Mouse (Mus musculus) liver, embryonic 16.5 days (tissue): Measurements from ENCODE around the gene Btbd9. TPM values are rescaled to one million over a fixed set of nuclear protein-coding genes. Genes with fewer than 3 reads are reported as not detected.

ENCODE experiments used
- ATAC-seq: fragments of 200-750 bp; cut with Nextera tagmentation; 2 replicates; pipeline ENCODE4 v1.8.0; 2017; ENCODE audit warnings: low read depth, mild to moderate bottlenecking, moderate number of reproducible peaks, moderate library complexity
- H3K27ac ChIP-seq: fragments of 300-500 bp; sonication (generic); 2 replicates; pipeline ENCODE4 v1.5.1; 2014; ENCODE audit warnings: mild to moderate bottlenecking, low read length
- H3K27me3 ChIP-seq: fragments of 300-500 bp; sonication (generic); 2 replicates; pipeline ENCODE4 v1.6.1; 2014; ENCODE audit warnings: low read depth, low read length, mixed read lengths; ENCODE audit not compliant: control insufficient read depth, insufficient read depth
- H3K36me3 ChIP-seq: fragments of 300-500 bp; sonication (generic); 2 replicates; pipeline ENCODE4 v1.6.1; 2014; ENCODE audit warnings: mild to moderate bottlenecking; ENCODE audit not compliant: control insufficient read depth, insufficient read depth
- H3K4me1 ChIP-seq: fragments of 300-500 bp; sonication (generic); 2 replicates; pipeline ENCODE4 v1.6.1; 2014; ENCODE audit warnings: low read depth, low read length, mixed read lengths; ENCODE audit not compliant: control insufficient read depth
- H3K4me2 ChIP-seq: fragments of 300-500 bp; sonication (generic); 2 replicates; pipeline ENCODE4 v1.6.1; 2014; ENCODE audit warnings: low read depth, low read length, mixed read lengths
- H3K4me3 ChIP-seq: fragments of 300-500 bp; sonication (generic); 2 replicates; pipeline ENCODE4 v1.5.1; 2014; ENCODE audit warnings: low read depth, mild to moderate bottlenecking, low read length
- H3K9ac ChIP-seq: fragments of 300-500 bp; sonication (generic); 2 replicates; pipeline ENCODE4 v1.6.1; 2014; ENCODE audit warnings: low read depth, low read length
- H3K9me3 ChIP-seq: fragments of 300-500 bp; sonication (generic); replicated peaks from 2 replicates; pipeline ENCODE4 v1.6.1; 2016; ENCODE audit warnings: low read length; ENCODE audit not compliant: control insufficient read depth
- WGBS: fragments of 180-500 bp; shearing (Covaris S2); extraction: QIAGEN DNeasy Blood & Tissue Kit; methylation state at CpG from one replicate; pipeline ENCODE4 v1.1.7; 2014; ENCODE audit not compliant: insufficient replicate concordance; 5-methylcytosine and 5-hydroxymethylcytosine counted together
- polyA plus RNA-seq: library from polyadenylated mRNA; unstranded; fragments of >200 nt; fragmentation: Nextera tagmentation; extraction: Ambion mirVana; gene quantifications from 2 replicates; pipeline ENCODE4 v1.2.1, GENCODE M21; 2015

Btbd9 gene
- polyA plus RNA-seq, 1 experiment from 2014 or later: 13.2 TPM

DNA sequence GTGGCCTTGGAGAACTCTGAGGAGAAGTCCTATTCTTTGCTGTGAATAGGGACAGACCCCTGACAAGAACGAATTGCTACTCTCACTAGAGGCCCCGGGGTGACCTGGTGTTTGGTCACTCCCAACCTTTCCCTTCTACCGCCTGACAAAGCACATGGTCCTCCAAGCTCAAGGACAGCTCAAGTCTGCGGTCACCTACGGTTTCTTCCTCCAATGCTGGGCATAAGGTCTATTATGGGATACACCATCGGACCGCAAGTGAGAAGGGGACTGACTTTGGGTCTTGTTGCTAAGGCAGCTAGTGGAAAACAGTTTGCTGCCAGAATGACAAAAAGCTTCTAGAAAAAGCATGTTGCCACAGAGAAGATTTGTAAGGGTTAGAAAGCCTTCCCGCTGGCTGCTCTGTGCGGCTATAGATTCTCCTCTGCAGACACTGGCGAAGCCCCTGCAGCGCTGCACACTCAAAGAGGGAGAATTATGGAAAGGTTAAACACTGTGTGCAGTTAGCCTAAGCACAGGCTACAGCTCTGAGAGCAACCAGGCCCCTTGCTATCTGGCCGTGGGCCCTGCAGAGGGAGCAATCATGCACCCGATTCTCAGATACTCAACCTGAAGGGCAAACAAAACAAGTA lies 235.7 kb downstream of the Btbd9 start:
- peaks cover 3% of the 10 kb centered on the region for H3K4me1 ChIP-seq
- no peak overlapping the region for H3K4me2 ChIP-seq
- H3K27me3 ChIP-seq: no peaks in the 10 kb centered on the region
- H3K36me3 ChIP-seq: no peaks in the 10 kb centered on the region
- no peak overlapping the region for H3K27ac ChIP-seq
- no peak overlapping the region for H3K9ac ChIP-seq
- no peak for ATAC-seq
- H3K9me3 ChIP-seq: no peaks in the 10 kb centered on the region
- no peak overlapping the region for H3K4me3 ChIP-seq
- WGBS: 71% methylated on average over 13 of the region's 13 CpGs

DNA sequence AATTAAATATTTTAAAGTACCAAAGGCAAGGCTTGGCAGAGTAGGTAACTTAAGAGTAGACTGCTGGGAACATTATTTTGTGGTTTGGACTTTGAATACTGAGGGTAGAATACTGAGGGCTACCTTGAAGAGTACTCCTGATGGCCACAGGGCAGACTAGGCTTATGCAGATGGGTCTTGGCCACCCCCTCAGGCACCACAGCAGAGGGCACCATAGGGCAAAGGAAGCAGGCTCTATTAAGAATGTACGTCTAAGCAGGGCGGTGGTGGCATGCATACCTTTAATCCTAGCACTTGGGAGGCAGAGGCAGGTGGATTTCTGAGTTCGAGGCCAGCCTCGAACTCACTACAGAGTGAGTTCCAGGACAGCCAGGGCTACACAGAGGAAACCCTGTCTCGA lies 237.0 kb downstream of the Btbd9 start:
- Histone ChIP-seq H3K4me3 (no peak overlapping the region), H3K27ac (no peak overlapping the region), H3K36me3 (no peaks in the 10 kb centered on the region), H3K4me1 (peaks cover 3% of the 10 kb centered on the region), H3K4me2 (no peak overlapping the region), H3K27me3 (no peaks in the 10 kb centered on the region), H3K9me3 (no peaks in the 10 kb centered on the region), H3K9ac (no peak overlapping the region)
- WGBS: 73% methylated on average over 5 of the region's 5 CpGs
- no peak for ATAC-seq

DNA sequence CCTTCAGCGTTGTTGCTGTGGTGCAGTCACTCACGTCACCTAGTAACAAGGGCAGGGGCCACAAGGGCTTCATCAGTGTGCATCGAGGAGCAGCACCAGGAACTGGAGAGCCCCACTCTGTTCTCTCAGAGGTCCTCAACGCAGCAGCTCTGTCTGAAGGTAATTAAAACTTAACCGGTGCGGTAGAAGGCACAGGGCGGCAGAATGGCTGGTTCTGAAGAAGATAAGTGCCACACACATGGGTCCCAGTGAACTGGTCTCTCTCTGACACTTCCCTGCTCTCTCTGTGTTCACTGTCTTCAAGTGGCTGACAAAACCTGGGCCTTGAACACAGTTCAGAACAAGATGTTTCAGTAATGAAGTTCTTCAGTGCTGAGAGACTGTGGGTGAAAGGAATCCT lies 239.5 kb downstream of the Btbd9 start:
- H3K4me1 ChIP-seq: no peaks in the 10 kb centered on the region; the same call in 1 of the 2 replicates
- H3K27me3 ChIP-seq: no peaks in the 10 kb centered on the region
- no peak overlapping the region for H3K27ac ChIP-seq
- H3K9me3 ChIP-seq: no peaks in the 10 kb centered on the region
- WGBS: 48% methylated on average over 7 of the region's 7 CpGs
- H3K36me3 ChIP-seq: no peaks in the 10 kb centered on the region
- H3K4me3 ChIP-seq: no peak overlapping the region
- H3K9ac ChIP-seq: no peak overlapping the region
- no peak for ATAC-seq
- H3K4me2 ChIP-seq: no peak overlapping the region

DNA sequence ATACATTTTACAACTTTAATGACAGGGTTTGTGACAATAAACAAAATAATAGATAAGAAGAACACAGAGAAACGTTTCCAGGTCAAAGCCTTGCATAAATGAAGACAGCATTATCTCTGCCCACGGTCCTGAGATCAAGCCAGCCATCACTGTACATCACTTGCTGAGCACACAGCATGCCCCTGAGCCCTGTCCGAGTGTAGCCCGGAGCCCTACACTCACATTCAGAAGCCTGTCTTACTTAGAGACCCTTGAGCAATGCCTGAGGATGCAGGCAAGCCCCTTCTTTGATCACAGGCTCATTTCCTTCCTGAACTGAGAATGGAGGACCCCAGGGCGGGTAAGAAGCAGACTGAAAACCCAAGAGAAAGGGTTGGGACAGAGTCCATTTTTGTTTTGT lies 240.0 kb downstream of the Btbd9 start:
- WGBS: 20% methylated on average over 5 of the region's 5 CpGs
- no peak overlapping the region for H3K4me3 ChIP-seq
- ATAC-seq: no peak
- H3K4me1 ChIP-seq: no peaks in the 10 kb centered on the region; the same call in 1 of the 2 replicates
- no peak overlapping the region for H3K9ac ChIP-seq
- H3K27ac ChIP-seq: no peak overlapping the region
- H3K27me3 ChIP-seq: no peaks in the 10 kb centered on the region
- no peaks in the 10 kb centered on the region for H3K9me3 ChIP-seq
- no peak overlapping the region for H3K4me2 ChIP-seq
- H3K36me3 ChIP-seq: no peaks in the 10 kb centered on the region

DNA sequence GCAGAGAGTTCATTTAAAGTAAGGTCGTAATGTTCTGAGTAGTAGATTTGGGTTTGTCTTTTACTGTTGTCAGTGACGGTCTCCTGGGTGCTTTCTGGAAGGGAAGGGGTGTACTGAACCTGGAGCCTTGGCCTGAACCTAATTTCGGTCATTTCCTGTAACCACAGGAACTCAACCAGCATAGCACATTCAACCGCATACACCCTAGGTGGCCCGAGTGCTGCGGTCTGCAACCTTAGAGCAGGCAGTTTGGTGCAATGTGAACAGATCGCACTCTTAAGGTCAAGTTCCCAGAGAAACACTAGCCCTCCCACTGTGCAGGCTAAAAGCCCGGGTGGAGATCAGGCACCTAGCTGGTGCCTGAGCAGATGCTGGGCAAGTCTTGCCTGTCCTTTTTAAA lies 240.5 kb downstream of the Btbd9 start:
- Histone ChIP-seq H3K9ac (no peak overlapping the region), H3K36me3 (no peaks in the 10 kb centered on the region), H3K4me2 (no peak overlapping the region), H3K9me3 (no peaks in the 10 kb centered on the region), H3K4me3 (no peak overlapping the region), H3K27me3 (no peaks in the 10 kb centered on the region), H3K4me1 (no peaks in the 10 kb centered on the region; the same call in 1 of the 2 replicates), H3K27ac (no peak overlapping the region)
- 18% methylated on average over 8 of the region's 8 CpGs for WGBS
- no peak for ATAC-seq

DNA sequence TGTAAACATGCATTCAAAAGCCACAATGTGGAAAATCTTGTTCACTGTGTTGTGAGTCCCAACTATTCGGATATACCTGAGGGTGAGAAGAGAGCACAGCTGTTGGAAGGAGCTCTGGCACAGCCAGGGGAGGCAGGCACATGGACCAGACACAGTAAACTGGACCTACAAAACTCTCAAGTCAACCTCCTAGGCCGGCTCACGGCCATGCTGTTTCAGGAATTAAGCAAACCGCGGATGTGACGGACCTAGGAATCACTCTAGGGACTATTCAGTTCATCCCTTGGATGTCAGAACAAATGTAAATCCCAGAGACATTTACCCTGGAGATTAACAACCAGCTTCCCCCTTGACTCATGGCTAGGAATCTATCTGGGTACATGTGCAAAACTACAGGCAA lies 242.0 kb downstream of the Btbd9 start:
- Histone ChIP-seq H3K4me2 (no peak overlapping the region), H3K4me3 (no peak overlapping the region), H3K36me3 (no peaks in the 10 kb centered on the region), H3K27me3 (no peaks in the 10 kb centered on the region), H3K9me3 (no peaks in the 10 kb centered on the region), H3K9ac (no peak overlapping the region), H3K4me1 (no peaks in the 10 kb centered on the region; the same call in 1 of the 2 replicates), H3K27ac (no peak overlapping the region)
- WGBS: 75% methylated on average over 6 of the region's 6 CpGs
- no peak for ATAC-seq

DNA sequence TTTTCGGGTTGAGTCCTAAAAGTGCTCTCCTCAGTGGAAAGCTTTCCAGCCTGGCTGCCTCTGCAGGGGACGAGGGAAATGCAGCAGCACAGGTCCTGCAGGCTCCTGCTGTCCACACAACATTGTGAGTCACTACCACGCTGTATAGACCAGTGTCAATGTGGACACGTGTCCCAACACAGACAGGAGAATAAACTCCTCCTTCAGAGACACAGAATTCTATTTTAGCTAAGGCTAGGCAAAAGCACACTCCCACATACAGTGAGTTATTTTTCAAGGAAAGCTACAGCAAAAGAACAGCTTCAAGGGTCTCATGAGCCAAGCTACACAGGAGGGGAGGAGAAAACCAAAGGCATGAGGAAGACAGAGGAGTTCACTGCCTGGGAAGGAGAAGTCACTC lies 243.2 kb downstream of the Btbd9 start:
- Histone ChIP-seq H3K9ac (no peak overlapping the region), H3K27ac (no peak overlapping the region), H3K4me3 (no peak overlapping the region), H3K4me2 (no peak overlapping the region), H3K9me3 (no peaks in the 10 kb centered on the region), H3K36me3 (no peaks in the 10 kb centered on the region), H3K4me1 (no peaks in the 10 kb centered on the region; the same call in 1 of the 2 replicates), H3K27me3 (no peaks in the 10 kb centered on the region)
- no peak for ATAC-seq
- 56% methylated on average over 4 of the region's 4 CpGs for WGBS

DNA sequence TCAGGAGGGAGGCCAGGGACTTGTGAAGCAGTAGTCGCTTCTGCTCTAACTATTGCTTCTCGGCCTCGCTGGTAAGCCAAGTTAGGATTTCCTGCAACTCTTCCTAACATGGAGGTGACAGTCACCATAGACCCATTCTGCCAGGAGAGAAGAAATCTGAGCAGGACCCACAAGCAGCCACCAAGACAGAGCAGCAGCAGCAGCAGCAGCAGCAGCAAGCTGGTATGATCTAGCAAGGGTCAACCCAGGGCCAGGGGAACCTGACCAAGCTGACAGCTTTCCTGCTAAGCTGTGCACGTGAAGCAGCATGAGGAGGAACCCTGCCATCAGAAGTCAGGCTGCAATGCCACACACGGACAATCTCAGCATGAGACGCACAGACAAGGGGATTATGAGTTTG lies 244.9 kb downstream of the Btbd9 start:
- 69% methylated on average over 6 of the region's 6 CpGs for WGBS
- Histone ChIP-seq H3K36me3 (no peaks in the 10 kb centered on the region), H3K4me3 (no peak overlapping the region)

DNA sequence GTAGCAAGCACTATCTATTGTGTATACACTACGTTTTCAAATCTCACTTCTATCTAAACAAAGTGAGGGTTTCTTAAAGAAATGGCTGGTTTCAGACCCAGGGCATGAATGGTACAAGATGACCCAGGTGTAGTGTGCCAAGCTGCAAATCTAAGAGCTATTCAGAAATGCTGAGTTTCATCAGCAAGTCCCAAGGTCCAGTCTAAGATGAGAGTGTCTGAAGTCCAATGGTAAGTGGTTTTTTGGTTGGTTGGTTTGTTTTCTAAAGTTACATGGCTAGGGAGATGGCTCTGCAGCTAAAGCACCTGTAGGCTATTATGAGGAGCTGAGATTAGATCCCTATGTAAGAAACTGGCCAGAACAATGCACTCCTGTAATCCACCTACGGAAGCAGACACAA lies 246.8 kb downstream of the Btbd9 start:
- Histone ChIP-seq H3K4me1 (no peaks in the 10 kb centered on the region), H3K4me2 (no peak overlapping the region), H3K27ac (no peak overlapping the region), H3K27me3 (no peaks in the 10 kb centered on the region), H3K9ac (no peak overlapping the region), H3K4me3 (no peak overlapping the region), H3K9me3 (no peaks in the 10 kb centered on the region), H3K36me3 (no peaks in the 10 kb centered on the region)
- no peak for ATAC-seq
- WGBS: 61% methylated on average over 2 of the region's 2 CpGs

More for the DNA sequence above, 244.9 kb downstream of the Btbd9 start:
- no peak overlapping the region for H3K4me2 ChIP-seq
- H3K9me3 ChIP-seq: no peaks in the 10 kb centered on the region
- H3K4me1 ChIP-seq: no peaks in the 10 kb centered on the region
- no peak overlapping the region for H3K9ac ChIP-seq
- ATAC-seq: no peak
- H3K27ac ChIP-seq: no peak overlapping the region
- no peaks in the 10 kb centered on the region for H3K27me3 ChIP-seq
